Mouse (Mus musculus) lung, postnatal 0 days (tissue): ENCODE measurements around the gene Sorcs2. TPM values are rescaled to one million over a fixed set of nuclear protein-coding genes. Genes with fewer than 3 reads are reported as not detected.

Experiments
- ATAC-seq: fragments of 200-750 bp; cut with Nextera tagmentation; 2 replicates; pipeline ENCODE4 v1.8.0; 2017; ENCODE audit warnings: moderate library complexity
- DNase-seq: peaks from one replicate; pipeline ENCODE4 v3.0.0-alpha.2; 2016; ENCODE audit warnings: low spot score
- H3K27ac ChIP-seq: fragments of 300-500 bp; sonication (generic); 2 replicates; pipeline ENCODE4 v1.5.1; 2014; ENCODE audit warnings: antibody characterized with exemption, mild to moderate bottlenecking, low read length, mixed read lengths
- H3K27me3 ChIP-seq: fragments of 300-500 bp; sonication (generic); replicated peaks from 2 replicates; pipeline ENCODE4 v1.6.1; 2014; ENCODE audit warnings: low read length, mixed read lengths; ENCODE audit not compliant: insufficient read depth
- H3K36me3 ChIP-seq: fragments of 300-500 bp; sonication (generic); 2 replicates; pipeline ENCODE4 v1.6.1; 2014; ENCODE audit warnings: low read length, mixed read lengths; ENCODE audit not compliant: insufficient read depth
- H3K4me1 ChIP-seq: fragments of 300-500 bp; sonication (generic); 2 replicates; pipeline ENCODE4 v1.6.1; 2014; ENCODE audit warnings: antibody characterized with exemption, low read depth, low read length, mixed read lengths; ENCODE audit not compliant: insufficient read depth
- H3K4me2 ChIP-seq: fragments of 300-500 bp; sonication (generic); replicated peaks from 2 replicates; pipeline ENCODE4 v1.6.1; 2014; ENCODE audit warnings: low read depth, mild to moderate bottlenecking, low read length, moderate library complexity, mixed read lengths
- H3K4me3 ChIP-seq: fragments of 300-500 bp; sonication (generic); 2 replicates; pipeline ENCODE4 v1.5.1; 2014; ENCODE audit warnings: low read depth, low read length
- H3K9ac ChIP-seq: fragments of 300-500 bp; sonication (generic); replicated peaks from 2 replicates; pipeline ENCODE4 v1.6.1; 2014; ENCODE audit warnings: low read depth, mild to moderate bottlenecking
- H3K9me3 ChIP-seq: fragments of 300-500 bp; sonication (generic); 2 replicates; pipeline ENCODE4 v1.6.1; 2016; ENCODE audit warnings: low read length, mixed read lengths
- CTCF ChIP-seq: IDR thresholded peaks from 2 replicates; pipeline ENCODE4 v1.5.1; 2016; ENCODE audit warnings: antibody characterized with exemption, mild to moderate bottlenecking
- EP300 ChIP-seq: IDR thresholded peaks from 2 replicates; pipeline ENCODE4 v1.6.1; 2016; ENCODE audit warnings: antibody characterized with exemption, mild to moderate bottlenecking, control low read depth
- WGBS: fragments of 180-500 bp; shearing (Covaris S2); extraction: QIAGEN DNeasy Blood & Tissue Kit; methylation state at CpG from one replicate; pipeline ENCODE4 v1.1.7; 2014; 5-methylcytosine and 5-hydroxymethylcytosine counted together
- polyA plus RNA-seq: library from polyadenylated mRNA; unstranded; fragments of >200 nt; fragmentation: Nextera tagmentation; extraction: Ambion mirVana; gene quantifications from 2 replicates; pipeline ENCODE4 v1.2.1, GENCODE M21; 2015

The Sorcs2 gene
- polyA plus RNA-seq, 1 experiment from 2014 or later = 9.4 TPM

DNA sequence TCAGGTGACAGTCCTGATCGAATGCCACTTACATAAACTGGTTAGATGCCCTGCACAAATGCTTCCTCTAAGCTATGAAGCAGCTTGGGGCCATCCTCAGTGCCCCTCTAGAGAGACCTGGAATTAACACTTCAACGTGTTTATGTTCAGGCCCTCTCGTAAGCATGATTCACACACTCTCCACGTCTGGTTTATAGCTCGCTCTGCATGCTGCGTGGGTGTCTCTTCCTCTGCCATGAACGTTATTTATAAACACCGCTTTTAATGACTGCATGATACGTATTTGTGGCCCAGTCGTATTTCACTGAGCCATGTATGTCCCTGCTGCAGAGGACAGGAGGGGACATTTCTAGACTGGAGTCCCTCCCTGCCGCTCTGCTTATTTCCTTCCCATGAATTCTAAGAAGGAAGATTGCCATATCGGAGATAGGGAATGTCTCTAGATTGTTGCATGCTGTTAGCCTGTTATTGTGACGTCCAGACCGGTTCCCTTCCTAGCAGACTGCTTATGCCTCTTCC, 340.1 kb downstream of the Sorcs2 start:
- no peak for ATAC-seq
- Histone ChIP-seq H3K9ac (no peak overlapping the region), H3K4me2 (no peak overlapping the region), H3K36me3 (no peaks in the 10 kb centered on the region), H3K4me1 (no peaks in the 10 kb centered on the region), H3K4me3 (no peak overlapping the region), H3K27ac (no peak overlapping the region), H3K9me3 (no peaks in the 10 kb centered on the region), H3K27me3 (no peaks in the 10 kb centered on the region)
- TF ChIP-seq EP300 (no peak), CTCF (no peak)
- DNase-seq = no peak
- WGBS = 73% methylated on average over 14 of the region's 14 CpGs

GRCm38 (mm10) chr5:36056921-36057320, 341.0 kb downstream of the Sorcs2 start:
- Histone ChIP-seq H3K9ac (no peak overlapping the region), H3K4me1 (no peaks in the 10 kb centered on the region), H3K4me2 (no peak overlapping the region), H3K4me3 (no peak overlapping the region), H3K9me3 (no peaks in the 10 kb centered on the region), H3K27ac (no peak overlapping the region), H3K36me3 (no peaks in the 10 kb centered on the region), H3K27me3 (no peaks in the 10 kb centered on the region)
- WGBS = 95% methylated on average over 2 of the region's 2 CpGs
- ATAC-seq (no peak), DNase-seq (no peak)
- TF ChIP-seq CTCF (no peak), EP300 (no peak)

DNA sequence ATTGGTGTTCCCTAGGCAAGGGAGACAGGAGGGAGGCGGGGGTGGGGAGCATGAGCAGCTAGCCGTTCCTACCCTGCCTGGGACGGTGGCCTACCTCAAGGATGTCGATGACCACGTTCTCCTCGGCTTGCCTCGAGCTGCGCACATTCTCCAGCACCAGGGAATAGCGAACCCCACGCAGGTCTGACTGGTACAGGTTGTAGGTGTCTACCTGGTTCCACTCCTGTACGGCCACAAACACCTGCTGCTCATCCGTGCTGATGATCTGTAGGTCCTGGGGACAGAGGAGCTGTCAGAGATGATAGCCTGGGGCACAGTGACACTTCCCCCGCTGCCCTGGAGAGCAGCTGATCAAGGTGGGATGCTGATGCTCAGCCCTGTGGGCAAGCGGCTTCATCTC, 342.1 kb downstream of the Sorcs2 start:
- no peak overlapping the region for H3K9ac ChIP-seq
- 84% methylated on average over 14 of the region's 14 CpGs for WGBS
- no peaks in the 10 kb centered on the region for H3K27me3 ChIP-seq
- no peak overlapping the region for H3K4me2 ChIP-seq
- no peaks in the 10 kb centered on the region for H3K36me3 ChIP-seq
- no peak for ATAC-seq
- no peak overlapping the region for H3K4me3 ChIP-seq
- no peaks in the 10 kb centered on the region for H3K4me1 ChIP-seq
- no peaks in the 10 kb centered on the region for H3K9me3 ChIP-seq
- no peak overlapping the region for H3K27ac ChIP-seq
- no peak for TF ChIP-seq EP300
- no peak for TF ChIP-seq CTCF
- DNase-seq = no peak

GRCm38 (mm10) chr5:36054498-36054897, 343.4 kb downstream of the Sorcs2 start:
- no peak overlapping the region for H3K27ac ChIP-seq
- no peaks in the 10 kb centered on the region for H3K27me3 ChIP-seq
- DNase-seq = no peak
- H3K4me1 ChIP-seq = no peaks in the 10 kb centered on the region
- no peaks in the 10 kb centered on the region for H3K36me3 ChIP-seq
- H3K9me3 ChIP-seq = no peaks in the 10 kb centered on the region
- TF ChIP-seq EP300 (no peak), CTCF (peak; percentile 54)
- H3K4me3 ChIP-seq = no peak overlapping the region
- no peak overlapping the region for H3K9ac ChIP-seq
- no peak for ATAC-seq
- no peak overlapping the region for H3K4me2 ChIP-seq
- WGBS = 48% methylated on average over 3 of the region's 3 CpGs

GRCm38 (mm10) chr5:36043154-36043553, 354.8 kb downstream of the Sorcs2 start:
- Histone ChIP-seq H3K27ac (no peak overlapping the region), H3K9ac (no peak overlapping the region), H3K4me2 (no peak overlapping the region), H3K4me1 (no peaks in the 10 kb centered on the region), H3K9me3 (no peaks in the 10 kb centered on the region), H3K4me3 (no peak overlapping the region), H3K36me3 (no peaks in the 10 kb centered on the region), H3K27me3 (no peaks in the 10 kb centered on the region)
- ATAC-seq (no peak), DNase-seq (no peak)
- no peak for TF ChIP-seq EP300
- TF ChIP-seq CTCF = no peak
- 94% methylated on average over 2 of the region's 2 CpGs for WGBS

DNA sequence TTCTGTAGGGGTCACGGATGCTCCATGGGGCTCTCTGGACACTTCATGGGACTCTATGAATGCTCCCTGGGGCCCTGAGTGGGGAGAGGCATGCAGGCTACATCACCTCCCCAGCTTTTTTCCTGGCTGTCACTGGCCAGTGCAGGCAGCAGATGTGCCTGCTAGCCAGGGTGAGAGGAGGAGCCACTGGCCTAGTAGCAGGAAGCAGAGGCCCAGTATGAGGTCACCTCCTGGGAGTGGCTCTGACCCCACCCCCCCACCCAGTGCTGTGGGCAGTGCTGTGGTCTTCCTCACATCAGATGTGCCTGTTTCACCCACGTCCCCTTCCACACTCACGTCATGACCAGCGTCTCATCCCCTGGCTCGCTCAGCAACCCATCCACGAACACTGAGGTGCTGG, 356.2 kb downstream of the Sorcs2 start:
- no peak overlapping the region for H3K4me2 ChIP-seq
- H3K27ac ChIP-seq = no peak overlapping the region
- ATAC-seq (peak; percentile 23; the same call in 1 of the 2 replicates), DNase-seq (no peak)
- H3K9me3 ChIP-seq = no peaks in the 10 kb centered on the region
- WGBS = 82% methylated on average over 6 of the region's 6 CpGs
- H3K27me3 ChIP-seq = no peaks in the 10 kb centered on the region
- H3K36me3 ChIP-seq = no peaks in the 10 kb centered on the region
- TF ChIP-seq EP300 (no peak), CTCF (no peak)
- H3K4me1 ChIP-seq = no peaks in the 10 kb centered on the region
- no peak overlapping the region for H3K4me3 ChIP-seq
- no peak overlapping the region for H3K9ac ChIP-seq

DNA sequence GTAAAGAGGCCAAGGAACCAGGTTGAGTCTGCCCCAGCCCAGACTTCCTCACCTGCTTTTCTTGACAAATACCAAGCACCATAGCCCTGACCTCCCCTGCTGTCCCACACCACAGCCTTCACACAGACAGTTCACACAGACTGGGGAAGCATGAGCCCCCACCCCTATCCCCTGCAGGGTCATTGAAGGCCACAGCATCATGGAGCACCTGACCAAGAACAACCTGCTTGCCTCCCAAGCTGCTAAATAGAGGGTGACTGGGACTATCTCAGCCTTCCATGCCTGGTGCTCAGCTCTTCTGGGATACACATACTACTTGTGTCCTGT, 356.7 kb downstream of the Sorcs2 start:
- no peaks in the 10 kb centered on the region for H3K9me3 ChIP-seq
- H3K4me3 ChIP-seq = no peak overlapping the region
- no peak overlapping the region for H3K27ac ChIP-seq
- DNase-seq = no peak
- no peak overlapping the region for H3K4me2 ChIP-seq
- TF ChIP-seq EP300 (no peak), CTCF (no peak)
- no peaks in the 10 kb centered on the region for H3K4me1 ChIP-seq
- H3K27me3 ChIP-seq = no peaks in the 10 kb centered on the region
- H3K9ac ChIP-seq = no peak overlapping the region
- H3K36me3 ChIP-seq = no peaks in the 10 kb centered on the region
- peak; percentile 27; the same call in 1 of the 2 replicates for ATAC-seq
